Mouse (Mus musculus): ENCODE data around the gene Cd300lb.

GRCm38 (mm10) chr11:114875301-114875801 lies 58.8 kb downstream of the Cd300lb start:
- TF ChIP-seq CHD1 (IDR thresholded peaks at IDR 0.05; ENCODE audit: low read depth, low read length), result no peak
- TF ChIP-seq RAD21 (IDR thresholded peaks at IDR 0.05; ENCODE audit: low read depth, low read length), result no peak
- TF ChIP-seq CTCF (conservative IDR thresholded peaks at IDR 0.05 in 1 of 2, IDR thresholded peaks at IDR 0.05 in 1 of 2; ENCODE audit: low read depth in 2 of 2, low read length in 2 of 2), result 0 out of 4 replicates have a peak, but pooled peaks of 1 of the 2 experiments have one; percentile 3
- TF ChIP-seq NELFE (IDR thresholded peaks at IDR 0.05; ENCODE audit: low read depth, low read length), result no peak
- TF ChIP-seq POLR2A (IDR thresholded peaks at IDR 0.05; ENCODE audit: low read depth, low read length), result no peak
- TF ChIP-seq EP300 (IDR thresholded peaks at IDR 0.05; ENCODE audit: low read length), result 0 out of 2 replicates have a peak, but pooled peaks have one; percentile 19

Measured in CH12.LX (cell line).